Mouse (Mus musculus) olfactory bulb, adult 2 months (tissue): ENCODE data around the gene Eftud2.

Experiments
- CTCF ChIP-seq: fragments of 200-500 bp; IDR thresholded peaks from 2 replicates; pipeline ENCODE4 v1.5.1; 2012; ENCODE audit warnings: low read depth, mild to moderate bottlenecking, low read length, moderate library complexity; ENCODE audit not compliant: insufficient read depth
- POLR2A ChIP-seq: fragments of 200-500 bp; IDR thresholded peaks from 2 replicates; pipeline ENCODE4 v1.6.1; 2012; ENCODE audit warnings: mild to moderate bottlenecking, low read depth, low read length, moderate library complexity; ENCODE audit not compliant: insufficient read depth

DNA sequence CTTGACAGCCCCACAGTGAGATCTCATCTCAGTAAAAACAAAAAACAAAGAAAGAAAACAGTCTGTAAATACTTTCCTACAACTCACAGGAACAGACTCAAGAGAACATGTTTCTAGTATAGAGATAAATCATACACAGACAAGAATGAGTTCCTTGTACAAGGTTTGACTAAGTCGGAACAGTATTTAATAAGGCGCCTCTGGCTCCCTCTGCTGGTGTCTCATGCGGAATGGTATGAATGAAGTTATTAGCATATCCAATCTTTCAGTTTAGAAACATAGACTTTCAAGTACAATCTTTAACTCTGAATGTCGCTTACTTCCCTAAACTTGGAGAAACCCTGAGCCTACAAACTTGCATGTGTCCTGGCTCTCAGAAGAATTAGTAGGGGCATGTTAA is 16.5 kb downstream of the Eftud2 start:
- TF ChIP-seq CTCF (no peak), POLR2A (no peak)
